13 mouse cellular contexts compared by ENCODE assay signal in genomic region chr12:103183057-103183456, GRCm38 (mm10). TPM values are rescaled to one million over a fixed set of nuclear protein-coding genes. Genes with fewer than 3 reads are reported as not detected.
A peak's percentile ranks its signal among the peaks of the same experiment; 100 is the strongest.
DNase-seq lines count a peak whose midpoint lies in the region; ATAC-seq lines count a peak whose summit lies in the region.
"Had no signal": no experiment of that assay in that cellular context is flagged by ENCODE, and none has a peak within 500 bp of the region (broad histone marks: within the 10 kb centered on the region; RNA-seq: fewer than 3 reads in every experiment).

No protein-coding gene starts in this region.

- H3K9me3 ChIP-seq in hindbrain, embryonic 11.5 days (ENCODE audit: control insufficient read depth, low read length): no peaks in the 10 kb centered on the region
- H3K9me3 ChIP-seq in hindbrain, embryonic 16.5 days (ENCODE audit: control insufficient read depth, low read length): no peaks in the 10 kb centered on the region
- no peaks in the 10 kb centered on the region for H3K9me3 ChIP-seq in midbrain, embryonic 12.5 days
- H3K9me3 ChIP-seq in midbrain, embryonic 16.5 days (replicated peaks; ENCODE audit: control insufficient read depth, low read length, poor library complexity, severe bottlenecking): no peaks in the 10 kb centered on the region
- H3K9me3 ChIP-seq in liver, embryonic 11.5 days (ENCODE audit: control insufficient read depth, low read length): no peaks in the 10 kb centered on the region
- H3K9me3 ChIP-seq: embryonic facial prominence, embryonic 12.5 days had no signal

- H3K36me3 ChIP-seq in hindbrain, embryonic 11.5 days (ENCODE audit: control insufficient read depth, insufficient read depth, low read length): no peaks in the 10 kb centered on the region
- peaks cover 18% of the 10 kb centered on the region for H3K36me3 ChIP-seq in hindbrain, embryonic 16.5 days (ENCODE audit: control insufficient read depth, insufficient read depth, low read length)
- peaks cover 6% of the 10 kb centered on the region; the same call in 1 of the 2 replicates for H3K36me3 ChIP-seq in midbrain, embryonic 12.5 days
- peaks cover 4% of the 10 kb centered on the region for H3K36me3 ChIP-seq in midbrain, embryonic 16.5 days (ENCODE audit: control insufficient read depth, insufficient read depth, low read length)
- no peaks in the 10 kb centered on the region for H3K36me3 ChIP-seq in liver, embryonic 11.5 days (ENCODE audit: control insufficient read depth, insufficient read depth, low read length)
- H3K36me3 ChIP-seq: embryonic facial prominence, embryonic 12.5 days had no signal

- no peak overlapping the region for H3K4me2 ChIP-seq in hindbrain, embryonic 11.5 days (replicated peaks; ENCODE audit: low read depth, low read length)
- H3K4me2 ChIP-seq in hindbrain, embryonic 16.5 days (ENCODE audit: low read length): no peak overlapping the region
- 0 out of 2 replicates have a peak overlapping the region, but pooled peaks have one; percentile 19 for H3K4me2 ChIP-seq in midbrain, embryonic 12.5 days (replicated peaks)
- H3K4me2 ChIP-seq in midbrain, embryonic 16.5 days (ENCODE audit: low read length): no peak overlapping the region
- no peak overlapping the region for H3K4me2 ChIP-seq in liver, embryonic 11.5 days
- H3K4me2 ChIP-seq: embryonic facial prominence, embryonic 12.5 days had no signal

- no peaks in the 10 kb centered on the region for H3K4me1 ChIP-seq in hindbrain, embryonic 11.5 days (replicated peaks; ENCODE audit: control insufficient read depth, insufficient read depth, low read length)
- no peaks in the 10 kb centered on the region for H3K4me1 ChIP-seq in hindbrain, embryonic 16.5 days (ENCODE audit: control insufficient read depth, insufficient read depth, low read depth, low read length)
- H3K4me1 ChIP-seq in midbrain, embryonic 12.5 days: no peaks in the 10 kb centered on the region
- H3K4me1 ChIP-seq in midbrain, embryonic 16.5 days (ENCODE audit: control insufficient read depth, insufficient read depth, low read length): no peaks in the 10 kb centered on the region
- H3K4me1 ChIP-seq in liver, embryonic 11.5 days (replicated peaks; ENCODE audit: control insufficient read depth, insufficient read depth, low read length): no peaks in the 10 kb centered on the region
- H3K4me1 ChIP-seq: embryonic facial prominence, embryonic 12.5 days had no signal

- 32% methylated on average over 7 of the region's 7 CpGs for WGBS in hindbrain, embryonic 11.5 days
- 25% methylated on average over 7 of the region's 7 CpGs for WGBS in hindbrain, embryonic 16.5 days
- 16% methylated on average over 7 of the region's 7 CpGs for WGBS in midbrain, embryonic 12.5 days
- 21% methylated on average over 7 of the region's 7 CpGs for WGBS in midbrain, embryonic 16.5 days
- WGBS in liver, embryonic 11.5 days: 20% methylated on average over 7 of the region's 7 CpGs

- H3K4me3 ChIP-seq in hindbrain, embryonic 11.5 days (ENCODE audit: low read depth, low read length): no peak overlapping the region
- no peak overlapping the region for H3K4me3 ChIP-seq in hindbrain, embryonic 16.5 days (ENCODE audit: low read length)
- no peak overlapping the region for H3K4me3 ChIP-seq in midbrain, embryonic 12.5 days
- H3K4me3 ChIP-seq in midbrain, embryonic 16.5 days (ENCODE audit: low read depth, low read length): no peak overlapping the region
- H3K4me3 ChIP-seq in liver, embryonic 11.5 days (ENCODE audit: low read depth, low read length): no peak overlapping the region
- H3K4me3 ChIP-seq: embryonic facial prominence, embryonic 12.5 days had no signal

- H3K27ac ChIP-seq in hindbrain, embryonic 11.5 days (ENCODE audit: low read depth, low read length): no peak overlapping the region
- no peak overlapping the region for H3K27ac ChIP-seq in hindbrain, embryonic 16.5 days (ENCODE audit: low read depth, low read length)
- no peak overlapping the region for H3K27ac ChIP-seq in midbrain, embryonic 12.5 days (replicated peaks)
- no peak overlapping the region for H3K27ac ChIP-seq in midbrain, embryonic 16.5 days (ENCODE audit: low read length)
- no peak overlapping the region for H3K27ac ChIP-seq in liver, embryonic 11.5 days (ENCODE audit: low read depth, low read length)
- H3K27ac ChIP-seq: embryonic facial prominence, embryonic 12.5 days had no signal

- intact Hi-C loops in left cerebral cortex, postnatal 14 days (cut with DNase I): no loop called here

- H3K27me3 ChIP-seq in hindbrain, embryonic 11.5 days (ENCODE audit: control insufficient read depth, insufficient read depth, low read length): no peaks in the 10 kb centered on the region
- H3K27me3 ChIP-seq in hindbrain, embryonic 16.5 days (replicated peaks; ENCODE audit: control insufficient read depth, insufficient read depth, low read length): no peaks in the 10 kb centered on the region
- no peaks in the 10 kb centered on the region for H3K27me3 ChIP-seq in midbrain, embryonic 12.5 days
- H3K27me3 ChIP-seq in midbrain, embryonic 16.5 days (ENCODE audit: control insufficient read depth, insufficient read depth, low read depth, low read length): no peaks in the 10 kb centered on the region
- no peaks in the 10 kb centered on the region for H3K27me3 ChIP-seq in liver, embryonic 11.5 days (replicated peaks; ENCODE audit: control insufficient read depth, insufficient read depth, low read length)
- H3K27me3 ChIP-seq: embryonic facial prominence, embryonic 12.5 days had no signal

- no peak for DNase-seq in hindbrain, embryonic 11.5 days (ENCODE audit: low spot score)
- DNase-seq in liver, embryonic 11.5 days (ENCODE audit: low spot score): no peak
- no peak for DNase-seq in thymus, postnatal 36 days
- DNase-seq in left cerebral cortex, postnatal 14 days (ENCODE audit: low spot score in 2 of 2): no peak
- DNase-seq: cerebellum, adult 8-10 months; heart, postnatal 36 days; kidney, adult 2 months had no signal

- no peak overlapping the region for H3K9ac ChIP-seq in hindbrain, embryonic 11.5 days (ENCODE audit: low read depth, low read length)
- H3K9ac ChIP-seq in hindbrain, embryonic 16.5 days (ENCODE audit: low read depth, low read length): no peak overlapping the region
- no peak overlapping the region for H3K9ac ChIP-seq in midbrain, embryonic 12.5 days (replicated peaks)
- H3K9ac ChIP-seq in midbrain, embryonic 16.5 days (ENCODE audit: low read depth, low read length): no peak overlapping the region
- no peak overlapping the region for H3K9ac ChIP-seq in liver, embryonic 11.5 days (ENCODE audit: low read depth, low read length)
- H3K9ac ChIP-seq: embryonic facial prominence, embryonic 12.5 days had no signal

- peak; percentile 49; the same call in 1 of the 2 replicates for ATAC-seq in hindbrain, embryonic 11.5 days (ENCODE audit: low FRiP score)
- ATAC-seq in hindbrain, embryonic 16.5 days: no peak
- ATAC-seq in midbrain, embryonic 12.5 days (ENCODE audit: low FRiP score, low read depth): peak; percentile 56; the same call in 1 of the 2 replicates
- ATAC-seq in midbrain, embryonic 16.5 days: no peak
- ATAC-seq in liver, embryonic 11.5 days (replicated peaks; ENCODE audit: low FRiP score): peak; percentile 41; the same call in 1 of the 2 replicates

RNA-seq across cellular contexts. Expression of gene Prima1, which starts 58.9 kb away (rescaled TPM):
- 1.5 and 1.6 TPM in 2 replicates for polyA plus RNA-seq in hindbrain, embryonic 11.5 days (2014; fragmentation: Nextera tagmentation; extraction: Ambion mirVana)
- polyA plus RNA-seq in hindbrain, embryonic 16.5 days (2015; fragmentation: Nextera tagmentation; extraction: Ambion mirVana): 0.59 and 0.70 TPM in 2 replicates
- polyA plus RNA-seq in midbrain, embryonic 12.5 days (2016; fragmentation: Nextera tagmentation; extraction: Ambion mirVana): 2.9 and 3.0 TPM in 2 replicates
- 0.48 and 0.55 TPM in 2 replicates for polyA plus RNA-seq in midbrain, embryonic 16.5 days (2015; fragmentation: Nextera tagmentation; extraction: Ambion mirVana)
- 0.32 TPM in 1 of 2 replicates, not detected in the other for polyA plus RNA-seq in liver, embryonic 11.5 days (2014; fragmentation: Nextera tagmentation; extraction: Ambion mirVana)
- total RNA-seq in left cerebral cortex, postnatal 14 days (2021): 1 to 10 TPM; 2.4 to 6.5 TPM
- polyA plus RNA-seq: C2C12; spleen, adult 2 months had no signal

Comparison
In these comparisons a context has a peak if more than half of its experiments do, and no peak if none do; other contexts are left out.
1. ATAC-seq: peak in hindbrain, embryonic 11.5 days (single experiment), midbrain, embryonic 12.5 days (single experiment) and liver, embryonic 11.5 days (single experiment); none in hindbrain, embryonic 16.5 days (single experiment) and midbrain, embryonic 16.5 days (single experiment).